Comparison of ENCODE assay signal across 8 mouse cellular contexts in genomic region chr4:97751483-97752251, GRCm38 (mm10). TPM values are rescaled to one million over a fixed set of nuclear protein-coding genes. Genes with fewer than 3 reads are reported as not detected.
DNase-seq lines count a peak whose midpoint lies in the region; ATAC-seq and TF ChIP-seq lines count a peak whose summit lies in the region.

No protein-coding gene starts in this region.

- peak overlapping the region; percentile 59; the same call in 1 of the 2 replicates for H3K4me3 ChIP-seq in G1E (ENCODE audit: low read depth, low read length)
- peak overlapping the region; percentile 30 for H3K4me3 ChIP-seq in forebrain, embryonic 11.5 days (ENCODE audit: low read depth, low read length)

- 0 out of 2 replicates have a peak, but pooled peaks cover 2% of the 10 kb centered on the region for H3K4me1 ChIP-seq in G1E (ENCODE audit: insufficient read depth, low read depth, low read length)
- H3K4me1 ChIP-seq in forebrain, embryonic 11.5 days (replicated peaks; ENCODE audit: control insufficient read depth, insufficient read depth, low read length), result peaks cover 16% of the 10 kb centered on the region

- peak overlapping the region; percentile 31 for H3K9ac ChIP-seq in forebrain, embryonic 11.5 days (ENCODE audit: low read length)

- no peaks in the 10 kb centered on the region for H3K36me3 ChIP-seq in G1E (replicated peaks)
- no peaks in the 10 kb centered on the region for H3K36me3 ChIP-seq in forebrain, embryonic 11.5 days (ENCODE audit: control insufficient read depth, insufficient read depth, low read length)

- H3K9me3 ChIP-seq in G1E (replicated peaks), result peaks cover 14% of the 10 kb centered on the region
- H3K9me3 ChIP-seq in forebrain, embryonic 11.5 days (ENCODE audit: control insufficient read depth, low read length), result no peaks in the 10 kb centered on the region

- intact Hi-C loops in heart, postnatal 14 days (cut with DNase I), result loop anchor here (1.0 to 10.0 kb wide), 9 partner anchors 25 to 691 kb away; no protein-coding TSS in a partner anchor

- DNase-seq in G1E (ENCODE audit: low spot score), result no peak
- peak; percentile 74 for DNase-seq in adrenal gland, adult 8-10 months
- peak; percentile 76 for DNase-seq in forebrain, embryonic 11.5 days (ENCODE audit: low spot score)
- DNase-seq in heart, postnatal 14 days, result peak; percentile 82 to 85
- DNase-seq in kidney, postnatal 25 days, result peak; percentile 83 to 93
- peak; percentile 36 for DNase-seq in right cerebral cortex, postnatal 25 days
- no peak for DNase-seq in layer of hippocampus, adult 18-20 months (ENCODE audit: low spot score in 2 of 2)

- no peak overlapping the region for H3K27ac ChIP-seq in forebrain, embryonic 11.5 days (ENCODE audit: low read depth, low read length)

- TF ChIP-seq CTCF in G1E (IDR thresholded peaks at IDR 0.05; ENCODE audit: low read depth, low read length), result no peak

- H3K27me3 ChIP-seq in G1E (ENCODE audit: insufficient read depth, low read length), result no peaks in the 10 kb centered on the region
- peaks cover 41% of the 10 kb centered on the region for H3K27me3 ChIP-seq in forebrain, embryonic 11.5 days (ENCODE audit: control insufficient read depth, insufficient read depth, low read length)

- no peak for ATAC-seq in G1E (ENCODE audit: extremely low read depth, insufficient number of reproducible peaks, low FRiP score, poor library complexity, severe bottlenecking)
- ATAC-seq in forebrain, embryonic 11.5 days (replicated peaks; ENCODE audit: low FRiP score), result peak; percentile 60
- peak; percentile 67 for ATAC-seq in megakaryocyte, adult 5-6 weeks (ENCODE audit: poor library complexity, severe bottlenecking)

- H3K4me2 ChIP-seq in forebrain, embryonic 11.5 days (ENCODE audit: low read depth, low read length, severe bottlenecking), result peak overlapping the region; percentile 61

- under 1% methylated on average over 40 of the region's 40 CpGs for WGBS in forebrain, embryonic 11.5 days

RNA-seq across cellular contexts. Expression of gene Nfia, which starts 20.9 kb away (rescaled TPM):
- total RNA-seq in G1E (2014; fragmentation: Nextera tagmentation) (17.6 and 25.1 TPM in 2 replicates), G1E (2017) (0.99 and 1.3 TPM in 2 replicates)
- polyA plus RNA-seq in G1E (2012), result 0.45 and 0.96 TPM in 2 replicates
- total RNA-seq in adrenal gland, adult 8-10 months (2022), result 100 to 1,000 TPM; 117 to 145 (median 127) TPM
- polyA plus RNA-seq in forebrain, embryonic 11.5 days (2014; fragmentation: Nextera tagmentation; extraction: Ambion mirVana), result 39.5 and 45.4 TPM in 2 replicates
- total RNA-seq in heart, postnatal 14 days (2021), result 100 to 1,000 TPM; 159 to 170 TPM
- 17.8 TPM in 2 replicates for total RNA-seq in megakaryocyte, adult 5-6 weeks (2015)
- total RNA-seq in megakaryocyte, adult 5-6 weeks (2017), result 3.6 and 4.6 TPM in 2 replicates
- 10 to 100 TPM; 94.5 to 95.9 TPM for total RNA-seq in layer of hippocampus, adult 18-20 months (2021)

RNA-seq across cellular contexts. Expression of gene E130114P18Rik, which starts 26.2 kb away (rescaled TPM):
- total RNA-seq in G1E (2014; fragmentation: Nextera tagmentation) (not detected in 2 replicates), G1E (2017) (0.11 TPM in 1 of 2 replicates, not detected in the other)
- not detected in 2 replicates for polyA plus RNA-seq in G1E (2012)
- under 1 TPM in 3 of 4 experiments, not detected in 1; 0.28 to 0.73 (median 0.59) TPM for total RNA-seq in adrenal gland, adult 8-10 months (2022)
- 45.7 and 46.4 TPM in 2 replicates for polyA plus RNA-seq in forebrain, embryonic 11.5 days (2014; fragmentation: Nextera tagmentation; extraction: Ambion mirVana)
- not detected for total RNA-seq in heart, postnatal 14 days (2021)
- total RNA-seq in megakaryocyte, adult 5-6 weeks (2015), result not detected in 2 replicates
- not detected in 2 replicates for total RNA-seq in megakaryocyte, adult 5-6 weeks (2017)
- total RNA-seq in layer of hippocampus, adult 18-20 months (2021), result 1 to 10 TPM; 6.9 to 7.6 TPM

Comparison
In these comparisons a context has a peak if more than half of its experiments do, and no peak if none do; other contexts are left out.
1. DNase-seq: peak in adrenal gland, adult 8-10 months (single experiment), forebrain, embryonic 11.5 days (single experiment), heart, postnatal 14 days (2 of 2), kidney, postnatal 25 days (2 of 2) and right cerebral cortex, postnatal 25 days (single experiment); none in G1E (single experiment) and layer of hippocampus, adult 18-20 months (0 of 2).
2. RNA of gene E130114P18Rik, which starts 26.2 kb away (total RNA-seq): 6.9 to 7.6 TPM in layer of hippocampus, adult 18-20 months; 0.28 to 0.73 TPM in adrenal gland, adult 8-10 months, 0.11 TPM in G1E, not detected in heart, postnatal 14 days and not detected in megakaryocyte, adult 5-6 weeks; every median in the first group is over 4 times any median in the second.